In genomic region chr14:99548363-99549248, GRCm38 (mm10) we compare ENCODE assay signal across 16 mouse cellular contexts.
DNase-seq lines count a peak whose midpoint lies in the region; ATAC-seq lines count a peak whose summit lies in the region.
"Had no signal": no experiment of that assay in that cellular context is flagged by ENCODE, and none has a peak within 500 bp of the region (broad histone marks: within the 10 kb centered on the region; RNA-seq: fewer than 3 reads in every experiment).

No protein-coding gene starts in this region.

- WGBS in intestine, embryonic 15.5 days: 54% methylated on average over 14 of the region's 14 CpGs
- 92% methylated on average over 14 of the region's 14 CpGs for WGBS in forebrain, embryonic 15.5 days

- H3K27ac ChIP-seq in intestine, embryonic 15.5 days: peak overlapping the region; percentile 74
- H3K27ac ChIP-seq in forebrain, embryonic 15.5 days (replicated peaks): no peak overlapping the region
- H3K27ac ChIP-seq: forebrain, embryonic 10.5 days; gastrocnemius, adult 2 months; heart, embryonic 15.5 days; layer of hippocampus, adult 2 months; liver, embryonic 12.5 days had no signal

- no peaks in the 10 kb centered on the region for H3K27me3 ChIP-seq in intestine, embryonic 15.5 days (replicated peaks)
- H3K27me3 ChIP-seq in forebrain, embryonic 15.5 days: no peaks in the 10 kb centered on the region
- H3K27me3 ChIP-seq: heart, embryonic 15.5 days; liver, embryonic 12.5 days had no signal

- peak; percentile 92 for ATAC-seq in intestine, embryonic 15.5 days
- ATAC-seq in forebrain, embryonic 15.5 days (replicated peaks): no peak
- ATAC-seq: hindbrain, embryonic 16.5 days; liver, embryonic 12.5 days had no signal

- H3K4me1 ChIP-seq in intestine, embryonic 15.5 days (replicated peaks): no peaks in the 10 kb centered on the region
- no peaks in the 10 kb centered on the region for H3K4me1 ChIP-seq in forebrain, embryonic 15.5 days
- H3K4me1 ChIP-seq: forebrain, embryonic 10.5 days; heart, embryonic 15.5 days; liver, embryonic 12.5 days had no signal

- H3K4me3 ChIP-seq in intestine, embryonic 15.5 days (replicated peaks): no peak overlapping the region
- H3K4me3 ChIP-seq in forebrain, embryonic 15.5 days: no peak overlapping the region
- H3K4me3 ChIP-seq: forebrain, embryonic 10.5 days; gastrocnemius, adult 2 months; heart, embryonic 15.5 days; layer of hippocampus, adult 2 months; liver, embryonic 12.5 days had no signal

- H3K4me2 ChIP-seq in intestine, embryonic 15.5 days (replicated peaks): peak overlapping the region; percentile 2; the same call in 1 of the 2 replicates
- H3K4me2 ChIP-seq in forebrain, embryonic 15.5 days (replicated peaks): no peak overlapping the region
- H3K4me2 ChIP-seq: heart, embryonic 15.5 days; liver, embryonic 12.5 days had no signal

- H3K9ac ChIP-seq in intestine, embryonic 15.5 days: no peak overlapping the region
- H3K9ac ChIP-seq in forebrain, embryonic 15.5 days (replicated peaks): no peak overlapping the region
- H3K9ac ChIP-seq: heart, embryonic 15.5 days; liver, embryonic 12.5 days had no signal

- H3K36me3 ChIP-seq in intestine, embryonic 15.5 days: no peaks in the 10 kb centered on the region
- H3K36me3 ChIP-seq in forebrain, embryonic 15.5 days: no peaks in the 10 kb centered on the region
- H3K36me3 ChIP-seq: forebrain, embryonic 10.5 days; heart, embryonic 15.5 days; liver, embryonic 12.5 days had no signal

- H3K9me3 ChIP-seq in intestine, embryonic 15.5 days: no peaks in the 10 kb centered on the region
- no peaks in the 10 kb centered on the region for H3K9me3 ChIP-seq in forebrain, embryonic 15.5 days
- H3K9me3 ChIP-seq: forebrain, embryonic 10.5 days; heart, embryonic 15.5 days; liver, embryonic 12.5 days had no signal

- DNase-seq in 3134 (ENCODE audit: extremely low read depth, insufficient read length, low spot score) (peak; percentile 48), 3T3-L1 (ENCODE audit: low read depth, low spot score) (peak; percentile 54)
- peak; percentile 68 for DNase-seq in lung, postnatal 25 days (ENCODE audit: low spot score)
- DNase-seq in T-cell, adult 2 months (ENCODE audit: low spot score): no peak
- DNase-seq in layer of hippocampus, postnatal 10 days (ENCODE audit: low spot score in 2 of 2): no peak
- DNase-seq: cerebellum, adult 2 months; gastrocnemius, adult 2 months; right cerebral cortex, adult 18-20 months; thymus, postnatal 25 days had no signal

Comparison
In these comparisons a context has a peak if more than half of its experiments do, and no peak if none do; other contexts are left out.
1. DNase-seq: peak in 3134 (single experiment), 3T3-L1 (single experiment) and lung, postnatal 25 days (single experiment); none in T-cell, adult 2 months (single experiment) and layer of hippocampus, postnatal 10 days (0 of 2).